Mouse (Mus musculus): ENCODE measurements around the gene Zfhx3.

Zfhx3 gene

GRCm38 (mm10) chr8:108594361-108595060 lies 652.1 kb downstream of the Zfhx3 start:
- no peak for DNase-seq (ENCODE audit: low spot score)

DNA sequence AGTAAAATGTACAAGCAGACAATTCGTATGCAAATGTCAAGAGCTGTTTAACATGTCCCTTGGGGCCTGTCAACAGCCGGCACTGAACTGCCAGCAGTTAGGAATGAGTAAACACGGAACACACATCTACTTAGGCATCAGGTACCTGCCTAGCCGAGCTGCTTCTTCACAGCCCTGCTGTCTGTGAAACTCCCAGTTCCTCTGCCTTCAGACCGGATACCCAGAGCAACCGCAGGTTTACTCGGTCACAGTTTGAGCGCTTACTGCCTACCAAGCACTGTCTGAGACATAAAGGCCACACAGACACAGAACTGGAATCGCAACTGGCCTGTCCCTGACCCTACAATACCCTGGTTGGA lies 652.6 kb downstream of the Zfhx3 start:
- DNase-seq (ENCODE audit: low spot score) = no peak

- no peak for DNase-seq (ENCODE audit: low spot score)
Observed at GRCm38 (mm10) chr8:108595721-108596495, 653.5 kb downstream of the Zfhx3 start.

DNA sequence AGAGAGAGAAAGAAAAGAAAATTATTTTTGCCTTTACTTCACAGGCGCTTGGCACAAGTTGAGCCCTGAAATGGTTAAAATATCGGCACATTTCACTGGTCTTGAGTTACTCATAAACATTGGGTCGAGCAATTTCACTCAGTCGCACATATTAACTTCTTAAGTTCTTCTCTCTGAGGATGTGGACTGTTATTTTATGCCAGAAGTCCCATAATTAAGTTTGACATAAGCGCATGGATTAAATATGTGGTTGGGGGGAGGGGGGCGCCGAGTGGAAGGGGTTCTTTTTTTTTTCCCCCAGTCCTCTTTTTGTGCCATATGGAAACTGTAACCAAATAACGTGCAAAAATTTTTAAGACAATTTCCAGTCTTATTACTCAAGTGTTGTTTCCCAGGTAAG lies 656.6 kb downstream of the Zfhx3 start:
- DNase-seq (ENCODE audit: low spot score) = no peak

DNA sequence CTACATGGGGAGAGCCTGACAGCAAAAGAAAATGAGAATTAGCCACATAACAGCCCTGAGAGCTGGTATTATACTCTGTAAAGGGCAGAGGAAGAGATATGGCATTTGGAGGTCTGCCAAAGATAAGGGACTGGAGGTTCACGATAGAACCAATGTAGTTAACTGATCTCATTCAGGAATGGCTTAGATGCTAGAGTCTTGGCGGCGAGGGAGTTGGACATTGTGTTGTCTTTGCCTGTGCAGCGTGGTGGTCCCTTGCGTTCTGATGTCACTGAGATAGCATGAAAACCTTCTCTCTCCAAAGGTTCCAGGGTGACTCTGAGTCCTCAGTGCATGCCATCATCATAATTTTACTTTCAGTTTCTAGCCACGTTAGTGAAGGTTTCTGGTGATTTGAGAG lies 657.1 kb downstream of the Zfhx3 start:
- DNase-seq (ENCODE audit: low spot score) = no peak

GRCm38 (mm10) chr8:108608678-108609077 lies 666.2 kb downstream of the Zfhx3 start:
- DNase-seq (ENCODE audit: low spot score) = no peak

GRCm38 (mm10) chr8:108609114-108609513 lies 666.7 kb downstream of the Zfhx3 start:
- no peak for DNase-seq (ENCODE audit: low spot score)

DNA sequence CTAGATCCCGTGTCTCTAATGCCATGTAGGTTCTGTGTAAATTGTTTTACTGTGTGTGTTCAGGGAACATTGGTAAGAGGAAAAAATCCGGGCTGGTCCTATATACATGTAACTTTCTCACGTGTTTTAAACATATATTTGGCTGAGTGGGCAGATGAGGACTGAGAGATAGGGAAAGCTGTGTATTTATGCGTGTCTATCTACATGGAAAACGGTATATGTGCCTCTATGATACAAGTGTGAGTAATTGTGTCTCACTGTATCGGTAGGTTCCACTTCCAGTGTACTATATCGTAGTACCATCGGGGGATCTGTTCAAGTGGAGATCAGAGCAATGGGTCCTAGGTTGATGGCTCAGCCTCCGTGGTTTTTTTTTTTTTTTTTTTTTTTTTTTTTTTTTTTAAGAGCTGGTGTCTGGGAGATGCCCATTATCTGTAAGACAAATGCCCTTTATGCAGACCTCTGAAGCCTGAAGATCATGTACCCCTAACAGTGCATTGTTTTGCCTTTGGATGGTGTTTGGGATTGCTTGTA lies 668.8 kb downstream of the Zfhx3 start:
- DNase-seq (ENCODE audit: low spot score) = no peak

DNA sequence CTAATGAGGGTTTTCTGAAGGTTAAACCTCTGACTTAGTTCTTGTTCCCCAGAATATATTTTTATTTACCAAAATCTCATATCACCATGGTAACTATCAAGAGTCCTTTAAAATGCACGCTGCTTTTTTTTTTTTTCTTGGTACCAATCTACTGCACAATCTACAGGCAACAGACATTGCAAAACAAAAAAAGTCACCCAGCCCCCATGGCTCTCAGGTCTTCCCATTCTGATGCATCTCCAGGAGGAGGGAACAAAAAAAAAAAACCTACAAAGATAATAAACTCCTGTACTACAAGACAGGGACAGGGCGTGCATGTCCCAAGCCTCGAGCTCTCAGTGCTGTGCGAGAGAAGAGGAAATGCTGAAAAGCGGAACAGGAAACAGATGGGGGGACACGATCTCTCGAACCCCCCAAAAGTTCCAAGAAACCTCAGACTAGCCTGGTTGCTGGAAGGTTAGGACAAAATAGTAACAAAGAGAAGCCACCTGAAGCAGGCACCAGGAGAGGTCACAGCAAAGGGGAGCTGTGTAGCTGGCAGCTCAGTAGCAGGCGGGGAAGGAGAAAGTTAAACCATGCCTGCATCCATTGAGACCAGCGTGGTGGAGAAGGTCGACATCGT lies 669.5 kb downstream of the Zfhx3 start:
- DNase-seq (ENCODE audit: low spot score) = no peak

DNA sequence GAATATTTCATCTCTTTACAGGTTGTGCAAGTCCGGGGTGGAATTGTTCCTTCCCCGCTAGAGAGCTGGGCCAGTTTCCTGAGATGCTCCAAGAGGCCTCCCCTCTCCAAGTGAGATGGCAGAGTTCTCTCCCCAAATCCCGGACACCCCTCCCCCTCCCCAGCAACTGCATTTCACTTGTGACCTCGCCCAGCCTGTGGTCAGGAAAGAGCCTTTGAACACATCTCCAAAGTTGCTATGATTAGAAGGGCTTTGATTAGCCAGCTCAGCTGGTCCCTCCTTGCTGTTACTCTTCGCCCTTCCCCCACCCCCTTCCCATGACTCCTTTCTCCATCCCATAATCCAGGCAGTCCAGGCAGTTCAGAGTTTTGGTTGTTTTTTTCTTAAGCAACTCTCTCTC lies 670.4 kb downstream of the Zfhx3 start:
- DNase-seq (ENCODE audit: low spot score) = no peak

DNA sequence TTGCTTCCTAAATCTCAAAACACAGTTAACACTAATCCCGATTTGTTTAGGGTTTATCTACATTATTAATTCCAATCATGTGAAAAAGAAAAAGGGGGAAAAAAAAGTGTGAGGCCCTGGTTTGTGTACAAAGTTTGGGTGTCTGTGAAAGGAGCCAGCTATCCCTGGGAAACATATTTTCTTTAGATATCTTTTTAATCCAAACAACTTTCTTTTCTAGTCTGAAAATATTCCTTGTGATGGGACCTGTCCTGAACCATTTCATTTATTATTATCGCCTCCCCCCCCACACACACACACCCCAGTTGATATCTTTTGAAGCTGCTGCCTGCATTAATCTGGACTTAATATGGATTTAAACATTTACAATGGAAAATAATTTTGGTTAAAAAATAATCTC lies 670.8 kb downstream of the Zfhx3 start:
- no peak for DNase-seq (ENCODE audit: low spot score)

DNA sequence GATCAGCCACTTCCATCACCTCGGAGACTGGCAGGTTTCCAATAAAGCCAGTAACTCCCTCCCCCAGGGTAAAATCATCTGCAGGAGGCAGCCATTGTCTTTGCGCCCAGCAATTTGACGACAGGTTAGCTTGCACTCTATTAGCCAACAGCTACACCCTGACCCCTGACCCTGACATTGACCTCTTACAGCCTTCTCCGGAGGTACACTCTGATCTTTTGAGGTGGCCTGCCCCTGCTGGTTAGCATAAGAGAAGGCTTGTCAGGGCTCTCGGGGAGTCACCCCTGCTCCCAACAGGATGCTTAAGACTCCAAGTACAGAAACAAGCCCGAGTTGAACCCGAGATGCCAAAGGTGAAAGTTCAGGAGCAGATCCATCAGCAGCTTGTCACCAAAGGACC lies 678.9 kb downstream of the Zfhx3 start:
- no peak for DNase-seq (ENCODE audit: low spot score)

DNA sequence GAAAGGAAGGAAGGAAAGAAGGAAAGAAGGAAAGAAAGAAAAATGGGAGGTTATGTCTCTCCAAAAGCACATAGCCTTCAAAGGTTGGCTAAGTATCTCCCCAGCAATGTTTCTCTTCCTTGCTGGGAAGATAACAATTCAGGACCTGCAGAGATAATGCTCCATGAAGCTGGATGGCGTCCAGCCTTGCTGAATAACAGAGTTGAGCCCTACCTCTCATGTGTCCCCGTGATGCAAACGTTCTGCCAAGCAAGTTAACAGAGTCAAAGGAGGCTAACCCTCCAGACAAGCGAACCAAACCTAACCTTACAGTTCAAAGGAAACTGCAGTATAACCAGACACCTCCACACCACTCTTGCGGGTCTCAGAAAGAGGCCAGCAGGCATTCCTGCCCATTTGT lies 681.2 kb downstream of the Zfhx3 start:
- peak; percentile 16 for DNase-seq (ENCODE audit: low spot score)

GRCm38 (mm10) chr8:108625571-108626120 lies 683.2 kb downstream of the Zfhx3 start:
- DNase-seq (ENCODE audit: low spot score) = no peak

- no peak for DNase-seq (ENCODE audit: low spot score)
Observed at GRCm38 (mm10) chr8:108631069-108631468, 688.6 kb downstream of the Zfhx3 start.

DNA sequence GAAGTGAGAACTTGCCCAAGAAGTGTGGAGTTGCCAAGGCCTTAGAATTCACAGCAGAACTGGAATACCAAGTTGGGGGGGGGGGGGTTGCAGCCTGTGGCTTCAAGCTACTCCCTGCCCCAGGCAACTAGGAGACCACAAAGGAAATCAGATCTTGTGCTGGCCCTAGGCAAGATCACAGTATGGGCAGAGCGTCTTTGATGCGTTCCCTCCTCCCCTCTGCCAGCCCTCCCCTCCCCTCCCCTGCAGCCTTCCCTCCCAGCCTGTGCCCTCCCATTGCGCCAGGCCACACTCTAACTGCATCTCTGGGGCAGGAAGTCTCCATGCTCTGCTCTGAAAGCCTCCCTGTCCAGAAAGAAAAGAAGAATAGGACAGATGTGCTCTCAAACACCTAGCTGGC lies 691.8 kb downstream of the Zfhx3 start:
- DNase-seq (ENCODE audit: low spot score) = no peak

DNA sequence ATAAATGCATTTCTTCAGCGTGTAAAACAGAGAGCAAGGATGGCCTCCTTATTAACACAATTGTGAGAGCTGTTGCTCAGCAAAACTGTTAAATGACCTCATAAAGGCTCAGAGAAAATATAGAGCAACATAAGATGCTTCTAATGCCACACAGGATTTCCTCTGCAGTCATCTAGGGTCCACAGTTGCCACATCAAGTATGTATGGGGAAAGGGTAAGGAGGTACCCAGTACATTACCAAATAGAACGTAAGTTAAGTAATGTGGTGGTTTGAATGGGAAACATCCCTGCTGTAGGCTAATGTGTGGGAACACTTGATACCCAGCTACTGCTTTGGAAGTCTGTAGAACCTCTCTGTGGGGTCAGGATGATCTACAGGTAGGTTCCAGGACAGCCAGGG lies 695.4 kb downstream of the Zfhx3 start:
- no peak for DNase-seq (ENCODE audit: low spot score)

DNA sequence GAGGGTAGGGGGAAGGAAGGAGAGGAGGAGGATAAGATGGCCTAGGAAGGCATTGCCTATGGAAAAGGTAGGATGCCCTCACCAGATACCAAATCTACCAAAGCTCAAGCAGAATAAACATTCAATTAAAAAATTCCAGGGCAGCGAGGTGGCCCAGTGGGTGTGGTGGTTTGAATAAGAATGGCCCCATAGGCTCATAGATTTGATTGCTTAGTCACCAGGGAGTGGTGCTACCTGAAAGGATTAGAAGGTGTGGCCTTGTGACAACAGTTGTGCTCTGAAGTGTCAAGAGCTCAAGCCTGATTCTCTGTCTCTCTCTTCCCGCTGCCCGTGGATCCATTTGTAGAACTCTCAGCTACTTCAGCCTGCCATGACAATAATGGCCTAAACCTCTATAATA lies 703.2 kb downstream of the Zfhx3 start:
- no peak for DNase-seq (ENCODE audit: low spot score)

- peak; percentile 61 for DNase-seq (ENCODE audit: low spot score)
Observed at GRCm38 (mm10) chr8:108647556-108647955, 705.1 kb downstream of the Zfhx3 start.

- no peak for DNase-seq (ENCODE audit: low spot score)
Observed at GRCm38 (mm10) chr8:108648993-108649392, 706.5 kb downstream of the Zfhx3 start.

DNA sequence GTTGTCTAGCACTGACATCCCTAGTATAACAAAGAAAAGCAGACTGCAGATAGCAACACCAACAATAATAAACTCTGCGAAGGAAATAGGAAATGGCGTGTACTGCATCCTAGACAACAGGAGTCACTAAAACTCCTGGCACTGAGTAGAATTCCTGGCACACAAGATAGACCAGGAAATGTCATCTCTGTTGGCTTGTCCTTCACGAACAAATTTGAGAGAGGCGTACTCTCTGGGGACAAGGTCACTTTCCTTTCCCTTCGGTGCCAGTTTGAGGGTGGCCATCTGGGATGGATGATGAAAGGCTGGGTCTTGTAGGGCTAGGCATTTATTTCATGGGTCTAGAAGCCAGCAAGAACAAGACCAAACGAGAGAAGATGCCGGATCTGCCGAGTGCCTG lies 708.4 kb downstream of the Zfhx3 start:
- DNase-seq (ENCODE audit: low spot score) = no peak

GRCm38 (mm10) chr8:108661486-108662093 lies 719.1 kb downstream of the Zfhx3 start:
- DNase-seq (ENCODE audit: low spot score) = no peak
